Mouse (Mus musculus) spleen, postnatal 14 days (tissue): ENCODE results near the gene Rbl2.

Experiments
- DNase-seq, 2 experiments: peaks; one replicate each; pipeline ENCODE4 v3.0.0; 2021 to 2022; ENCODE audit warnings: low spot score in 2 of 2

Rbl2 gene

GRCm38 (mm10) chr8:91159959-91160800, 90.3 kb downstream of the Rbl2 start:
- no peak for DNase-seq

GRCm38 (mm10) chr8:91170152-91170551, 100.3 kb downstream of the Rbl2 start:
- no peak for DNase-seq

GRCm38 (mm10) chr8:91170914-91171313, 101.1 kb downstream of the Rbl2 start:
- no peak for DNase-seq

GRCm38 (mm10) chr8:91171605-91172004, 101.7 kb downstream of the Rbl2 start:
- DNase-seq: no peak
